Mouse (Mus musculus) heart, postnatal 36 days (tissue): Measurements from ENCODE around the gene Gja5. TPM values are rescaled to one million over a fixed set of nuclear protein-coding genes. Genes with fewer than 3 reads are reported as not detected.
A peak's percentile ranks its signal among the peaks of the same experiment; 100 is the strongest.

Source experiments
- DNase-seq, 2 experiments: peaks; one replicate each; pipeline ENCODE4 v3.0.0; 2021 to 2022
- intact Hi-C: fragments of 180-260 bp; cut with DNase I; formaldehyde crosslinking; loops from one replicate; pipeline ENCODE4 v1.15.1; 2025
- total RNA-seq, 2 experiments: library from RNA; stranded (reverse); gene quantifications; 2 replicates each; pipeline ENCODE4 v1.2.3; 2021

Gja5 gene
- total RNA-seq, 2 experiments from 2014 or later, result 11.8 to 16.8 TPM

DNA sequence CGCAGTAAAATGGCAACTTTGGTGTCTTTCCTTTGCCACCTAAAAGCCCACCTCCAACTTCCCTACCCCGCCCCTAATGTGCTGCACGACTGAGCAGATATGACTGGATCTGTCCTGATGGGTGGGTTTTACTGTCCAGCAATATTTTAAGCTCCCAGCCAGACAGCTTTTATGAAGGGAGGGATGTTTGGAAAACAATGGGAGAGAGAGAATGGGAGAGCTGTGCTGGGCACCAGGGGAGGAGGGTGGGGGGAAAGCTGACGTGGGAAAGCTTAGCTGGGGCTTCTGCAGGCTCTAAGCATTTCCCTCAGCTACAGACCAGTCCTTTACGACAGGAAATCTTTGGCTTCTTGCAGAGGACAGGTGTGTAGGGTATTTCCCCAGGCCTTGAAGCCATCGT lies 21.4 kb downstream of the Gja5 start, which contains the start of gene Gja8:
Gene Gja8 (minus strand): TSS at position 101 of the 400 bp plus-strand sequence.
- intact Hi-C loops, result no loop called here
- no peak for DNase-seq

- DNase-seq, result no peak
- intact Hi-C loops, result no loop called here
Measured at GRCm38 (mm10) chr3:96931261-96931681, 26.8 kb downstream of the Gja5 start.

DNA sequence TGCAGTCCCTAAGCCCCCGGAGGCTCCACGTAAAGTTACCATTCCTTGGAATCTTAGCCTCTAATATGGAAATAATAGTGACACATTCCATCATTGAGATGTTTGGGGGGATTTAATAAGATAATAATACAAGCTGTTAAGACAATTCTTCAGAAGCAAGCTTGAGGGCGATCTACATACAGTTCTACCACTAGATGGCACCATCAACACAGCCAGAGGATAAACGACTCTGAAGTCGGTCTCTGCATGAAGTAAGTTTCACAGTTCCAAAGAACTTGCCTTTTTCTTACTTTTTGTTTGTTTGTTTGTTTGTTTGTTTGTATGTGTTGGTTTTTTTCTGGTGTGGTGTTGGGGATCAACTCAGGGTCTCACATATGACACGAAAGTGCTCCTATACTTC lies 31.7 kb downstream of the Gja5 start:
- DNase-seq, result peak in 1 of 2 experiments; percentile 5
- intact Hi-C loops, result loop anchor here (1.0 to 5.0 kb wide), 2 partner anchors 249 to 1471 kb away; no protein-coding TSS in a partner anchor

- intact Hi-C loops, result loop anchor here (1.0 to 5.0 kb wide), 4 partner anchors 95 to 1470 kb away; no protein-coding TSS in a partner anchor
- DNase-seq, result no peak
Measured at GRCm38 (mm10) chr3:96937606-96938005, 33.1 kb downstream of the Gja5 start.

DNA sequence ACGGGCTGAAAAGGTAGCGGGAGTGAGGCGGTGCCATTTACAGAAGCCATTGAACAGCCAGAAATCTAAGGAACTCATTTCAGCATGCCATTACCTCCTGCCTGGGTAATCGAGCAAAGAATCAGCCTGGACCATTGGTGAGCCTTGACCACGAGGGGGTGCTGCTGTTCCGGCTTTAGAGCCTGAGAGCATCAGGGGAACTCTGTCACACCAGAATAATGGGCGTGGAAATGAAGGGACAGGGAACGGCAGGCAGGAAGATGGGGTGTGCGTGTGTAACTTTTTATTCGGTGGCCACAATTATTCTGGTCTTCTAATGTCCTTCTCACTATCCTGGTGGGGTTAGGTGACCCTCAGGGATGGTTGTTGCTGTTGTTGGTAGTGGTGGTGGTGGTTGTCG lies 34.2 kb downstream of the Gja5 start:
- intact Hi-C loops, result loop anchor here (1.0 to 5.0 kb wide), 4 partner anchors 94 to 1469 kb away; no protein-coding TSS in a partner anchor
- peak; percentile 80 to 86 for DNase-seq

- intact Hi-C loops, result no loop called here
- DNase-seq, result no peak
Measured at GRCm38 (mm10) chr3:96942706-96943105, 38.2 kb downstream of the Gja5 start.

- intact Hi-C loops, result no loop called here
- DNase-seq, result no peak
Measured at GRCm38 (mm10) chr3:96953489-96954233, 49.2 kb downstream of the Gja5 start.

GRCm38 (mm10) chr3:96960597-96960996 lies 56.1 kb downstream of the Gja5 start:
- intact Hi-C loops, result no loop called here
- no peak for DNase-seq

DNA sequence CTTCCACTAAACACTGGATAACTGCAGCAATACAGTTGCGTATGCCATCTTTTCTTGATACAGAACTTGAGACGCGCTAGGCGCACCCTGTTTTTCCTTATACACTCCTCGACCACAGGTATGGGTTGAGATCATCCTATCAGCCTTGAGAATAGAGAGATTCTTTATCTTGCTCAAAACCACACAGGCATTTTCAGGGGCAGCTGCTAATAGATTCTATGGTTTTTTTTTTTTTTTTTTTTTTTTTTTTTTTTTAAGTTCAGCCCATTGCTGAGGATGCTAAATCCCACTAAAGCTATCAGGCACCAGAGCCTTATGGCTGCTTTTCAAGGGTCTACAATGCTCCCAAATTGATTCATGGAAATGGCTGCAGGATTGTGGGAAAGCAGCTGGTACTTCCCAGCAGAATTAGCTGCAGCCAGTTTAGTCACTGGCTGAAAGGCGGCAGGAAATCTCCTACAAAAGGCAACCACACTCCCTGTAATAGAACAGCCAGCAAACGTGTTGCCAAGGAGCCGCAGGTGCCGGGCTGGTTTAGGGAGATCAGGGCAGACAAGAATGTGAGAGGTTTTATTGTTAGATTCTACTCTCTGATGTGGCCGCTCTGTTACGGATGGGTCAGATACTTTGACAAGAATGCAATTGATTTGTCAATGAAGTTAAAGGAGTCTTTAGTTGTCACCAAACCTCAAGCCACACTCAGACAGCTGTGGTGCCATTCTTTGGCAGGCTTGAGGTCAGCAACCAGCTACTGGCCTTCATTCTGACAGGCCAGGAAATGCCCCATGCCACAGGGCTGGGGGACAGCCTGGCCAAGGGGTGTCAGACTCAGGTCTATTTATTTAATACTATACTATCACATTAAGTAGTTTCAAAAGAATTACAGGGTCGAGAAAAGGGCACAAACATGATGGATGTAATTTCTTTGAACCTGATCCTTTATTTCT lies 58.9 kb downstream of the Gja5 start:
- intact Hi-C loops, result no loop called here

GRCm38 (mm10) chr3:96970986-96971385 lies 66.5 kb downstream of the Gja5 start:
- intact Hi-C loops, result no loop called here
- no peak for DNase-seq

More for the DNA sequence above, 58.9 kb downstream of the Gja5 start:
- DNase-seq, result no peak

- no peak for DNase-seq
- intact Hi-C loops, result no loop called here
Measured at GRCm38 (mm10) chr3:96974467-96974866, 70.0 kb downstream of the Gja5 start.

DNA sequence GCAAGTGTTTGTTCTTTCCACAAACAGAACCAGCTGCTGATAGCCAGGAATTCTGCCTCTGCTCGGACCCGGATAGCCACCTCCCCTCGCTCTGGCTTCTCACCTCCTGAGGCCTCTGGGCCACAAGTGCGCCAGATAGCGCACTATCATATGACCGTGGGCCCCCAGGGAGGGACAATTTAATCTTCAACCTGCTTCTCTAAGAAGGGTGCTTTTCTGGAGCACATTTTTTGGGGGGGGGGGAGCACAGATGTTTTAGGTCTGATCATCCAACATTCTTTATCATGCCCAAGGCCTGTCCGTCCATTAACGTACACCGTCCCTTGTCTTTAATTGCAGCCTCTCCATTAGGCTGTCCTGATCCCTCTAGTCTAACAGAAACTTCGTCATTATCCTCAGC lies 71.1 kb downstream of the Gja5 start:
- no peak for DNase-seq
- intact Hi-C loops, result no loop called here

GRCm38 (mm10) chr3:96977507-96977906 lies 73.0 kb downstream of the Gja5 start:
- DNase-seq, result no peak
- intact Hi-C loops, result no loop called here

GRCm38 (mm10) chr3:96978469-96978868 lies 74.0 kb downstream of the Gja5 start:
- intact Hi-C loops, result no loop called here
- DNase-seq, result no peak

- intact Hi-C loops, result no loop called here
- no peak for DNase-seq
Measured at GRCm38 (mm10) chr3:96979020-96979419, 74.5 kb downstream of the Gja5 start.

DNA sequence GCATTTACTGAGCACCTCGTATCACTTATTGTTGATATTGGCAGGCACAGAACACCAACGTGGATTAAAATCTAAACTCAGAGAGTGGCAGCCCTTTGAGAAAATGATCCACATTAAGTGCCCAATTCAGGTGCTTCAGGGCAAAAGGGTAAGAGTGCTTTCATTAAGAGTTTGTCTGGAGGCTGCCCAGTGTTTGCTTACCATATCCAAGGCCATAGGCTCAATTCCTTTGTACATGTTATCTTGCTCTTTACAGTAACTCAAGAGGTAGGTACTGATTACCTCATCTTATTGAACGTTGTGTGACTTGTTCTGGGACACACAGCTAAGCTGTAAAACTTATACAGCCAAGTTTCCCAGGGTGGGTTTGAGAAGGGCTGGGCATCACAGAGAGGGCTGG lies 77.3 kb downstream of the Gja5 start:
- no peak for DNase-seq
- intact Hi-C loops, result no loop called here

DNA sequence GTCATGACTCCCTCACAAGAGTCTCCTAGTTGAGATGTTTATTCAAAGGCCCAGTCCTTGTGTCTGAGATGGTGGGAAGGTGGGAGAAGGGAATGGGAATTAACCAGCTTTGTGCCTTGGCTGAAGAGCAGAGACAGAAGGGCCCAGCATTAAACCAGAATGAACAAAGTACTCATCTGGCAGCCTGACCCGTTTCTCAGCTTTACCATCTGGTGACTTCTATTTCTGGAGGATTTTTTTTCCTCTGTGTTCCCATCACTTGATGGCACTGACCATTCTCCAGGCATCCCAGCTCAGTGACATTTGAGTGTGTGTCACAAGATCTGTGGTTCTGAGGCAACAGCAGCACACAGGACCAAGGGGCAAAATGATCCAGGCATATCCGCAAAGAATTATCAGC lies 78.2 kb downstream of the Gja5 start:
- intact Hi-C loops, result no loop called here
- DNase-seq, result no peak

- intact Hi-C loops, result no loop called here
Measured at GRCm38 (mm10) chr3:96992526-96992925, 88.0 kb downstream of the Gja5 start.

DNA sequence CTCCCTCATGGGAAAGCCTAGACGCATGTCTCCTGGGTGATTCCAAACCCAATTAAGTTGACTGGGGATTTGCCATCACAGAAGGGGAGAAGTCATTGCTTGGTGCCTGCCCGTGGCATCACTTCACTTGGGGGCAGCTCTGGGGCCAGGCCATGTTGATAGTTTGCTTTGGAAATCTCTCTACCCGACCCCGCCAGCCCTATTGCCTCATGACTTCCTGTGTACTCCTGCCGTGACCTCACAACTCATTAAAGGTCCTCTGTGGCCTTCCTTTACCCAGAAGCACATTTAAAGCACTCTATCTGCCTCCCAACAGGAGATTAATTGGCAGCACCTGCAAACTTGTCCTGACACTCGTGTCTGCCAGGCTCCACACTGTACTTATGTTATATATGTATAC lies 93.3 kb downstream of the Gja5 start:
- intact Hi-C loops, result no loop called here
- DNase-seq, result no peak

More at GRCm38 (mm10) chr3:96992526-96992925, 88.0 kb downstream of the Gja5 start:
- no peak for DNase-seq

GRCm38 (mm10) chr3:97003111-97003510 lies 98.6 kb downstream of the Gja5 start:
- no peak for DNase-seq
- intact Hi-C loops, result no loop called here

GRCm38 (mm10) chr3:97004509-97004908 lies 100.0 kb downstream of the Gja5 start:
- DNase-seq, result no peak
- intact Hi-C loops, result no loop called here
